Mouse (Mus musculus) heart, postnatal 10 days (tissue): ENCODE measurements around the gene 1700012A03Rik. TPM values are rescaled to one million over a fixed set of nuclear protein-coding genes. Genes with fewer than 3 reads are reported as not detected.

ENCODE experiments used
- DNase-seq, 2 experiments: peaks; one replicate each; pipeline ENCODE4 v3.0.0; 2021
- intact Hi-C: fragments of 180-260 bp; cut with DNase I; formaldehyde crosslinking; loops from one replicate; pipeline ENCODE4 v1.15.1; 2025
- total RNA-seq, 2 experiments: library from RNA; stranded (reverse); gene quantifications; 2 replicates each; pipeline ENCODE4 v1.2.3; 2021

The 1700012A03Rik gene
- total RNA-seq, 2 experiments from 2014 or later, result not detected

GRCm38 (mm10) chr6:32065789-32066510, 15.9 kb downstream of the 1700012A03Rik start:
- no peak for DNase-seq
- intact Hi-C loops, result no loop called here

GRCm38 (mm10) chr6:32072161-32072560, 22.1 kb downstream of the 1700012A03Rik start:
- DNase-seq, result no peak
- intact Hi-C loops, result no loop called here

- intact Hi-C loops, result no loop called here
- no peak for DNase-seq
Measured at GRCm38 (mm10) chr6:32093312-32093711, 43.3 kb downstream of the 1700012A03Rik start.

GRCm38 (mm10) chr6:32105547-32106275, 55.7 kb downstream of the 1700012A03Rik start:
- no peak for DNase-seq
- intact Hi-C loops, result no loop called here
